Mouse (Mus musculus) cerebellum, adult 11-12 months (tissue): ENCODE measurements around the gene Cox6b2.

Experiments used
- DNase-seq: peaks from one replicate; pipeline ENCODE4 v3.0.0; 2022

The Cox6b2 gene

GRCm38 (mm10) chr7:4705098-4705497 lies 47.8 kb downstream of the Cox6b2 start:
- no peak for DNase-seq

GRCm38 (mm10) chr7:4703195-4703594 lies 49.7 kb downstream of the Cox6b2 start:
- no peak for DNase-seq

GRCm38 (mm10) chr7:4702334-4702733 lies 50.6 kb downstream of the Cox6b2 start:
- no peak for DNase-seq
